Mouse (Mus musculus) heart, adult 2 months (tissue): ENCODE measurements around the gene 9930111J21Rik2. TPM values are rescaled to one million over a fixed set of nuclear protein-coding genes. Genes with fewer than 3 reads are reported as not detected.

Experiments used
- DNase-seq, 2 experiments: peaks; one replicate each; pipeline ENCODE4 v3.0.0; 2021
- H3K27ac ChIP-seq: fragments of 200-600 bp; 2 replicates; pipeline ENCODE4 v1.8.1; 2022
- H3K27me3 ChIP-seq: fragments of 200-500 bp; 2 replicates; pipeline ENCODE4 v1.6.1; 2012; ENCODE audit warnings: mild to moderate bottlenecking, low read length, inconsistent platforms, mixed read lengths; ENCODE audit not compliant: control insufficient read depth, insufficient read depth
- H3K36me3 ChIP-seq: fragments of 200-500 bp; 2 replicates; pipeline ENCODE4 v1.6.1; 2012; ENCODE audit warnings: low read length, inconsistent platforms; ENCODE audit not compliant: control insufficient read depth, insufficient read depth
- H3K4me1 ChIP-seq: fragments of 200-500 bp; 2 replicates; pipeline ENCODE4 v1.6.1; 2011; ENCODE audit warnings: low read length; ENCODE audit not compliant: control insufficient read depth, insufficient read depth
- H3K4me3 ChIP-seq: fragments of 200-600 bp; 2 replicates; pipeline ENCODE4 v1.8.1; 2022
- H3K79me2 ChIP-seq: fragments of 200-500 bp; replicated peaks from 2 replicates; pipeline ENCODE4 v1.6.1; 2012; ENCODE audit warnings: mild to moderate bottlenecking, inconsistent platforms, low read length, moderate library complexity, mixed read lengths; ENCODE audit not compliant: control insufficient read depth, insufficient read depth
- H3K9ac ChIP-seq: fragments of 200-500 bp; 2 replicates; pipeline ENCODE4 v1.6.1; 2012; ENCODE audit warnings: low read depth, mild to moderate bottlenecking, control low read depth, inconsistent platforms, low read length, mixed read lengths
- CTCF ChIP-seq: fragments of 200-600 bp; IDR thresholded peaks from 2 replicates; pipeline ENCODE4 v1.8.1; 2022; ENCODE audit warnings: antibody characterized with exemption, mild to moderate bottlenecking, moderate library complexity
- EP300 ChIP-seq: fragments of 200-500 bp; IDR thresholded peaks from 2 replicates; pipeline ENCODE4 v1.6.1; 2011; ENCODE audit warnings: low read depth, low read length, control low read depth; ENCODE audit not compliant: insufficient read depth
- POLR2A ChIP-seq: fragments of 200-500 bp; IDR thresholded peaks from 2 replicates; pipeline ENCODE4 v1.6.1; 2011; ENCODE audit warnings: mild to moderate bottlenecking, low read depth, low read length, control low read depth; ENCODE audit not compliant: insufficient read depth
- WGBS: fragments of 180-500 bp; shearing (Covaris S2); methylation state at CpG from one replicate; pipeline ENCODE4 v1.1.7; 2018; 5-methylcytosine and 5-hydroxymethylcytosine counted together
- intact Hi-C: fragments of 180-260 bp; cut with DNase I; formaldehyde crosslinking; loops from one replicate; pipeline ENCODE4 v1.15.1; 2025
- polyA plus RNA-seq: library from polyadenylated mRNA; depleted of rRNA; stranded (reverse); fragments of >200 nt; gene quantifications from 2 replicates; pipeline ENCODE4 v1.2.3, GENCODE M21; 2012
- total RNA-seq, 2 experiments: library from RNA; stranded (reverse); gene quantifications; 2 replicates each; pipeline ENCODE4 v1.2.3; 2021

9930111J21Rik2 gene
- total and polyA plus RNA-seq, 3 experiments = 1.9 to 7.1 (median 5.5) TPM

GRCm38 (mm10) chr11:49092053-49092586 lies 41.1 kb upstream of the 9930111J21Rik2 start:
- Histone ChIP-seq H3K4me1 (peaks cover 2% of the 10 kb centered on the region), H3K9ac (no peak overlapping the region), H3K4me3 (no peak overlapping the region), H3K27ac (no peak overlapping the region), H3K79me2 (no peaks in the 10 kb centered on the region), H3K36me3 (no peaks in the 10 kb centered on the region; the same call in 1 of the 2 replicates), H3K27me3 (no peaks in the 10 kb centered on the region)
- no peak for DNase-seq
- TF ChIP-seq EP300 (no peak), POLR2A (no peak), CTCF (no peak)
- 100% methylated on average over 1 of the region's 1 CpGs for WGBS
- intact Hi-C loops = no loop called here

- 54% methylated on average over 4 of the region's 4 CpGs for WGBS
- DNase-seq = no peak
- no peaks in the 10 kb centered on the region for H3K79me2 ChIP-seq
- H3K4me3 ChIP-seq = no peak overlapping the region
- no peak overlapping the region for H3K27ac ChIP-seq
- H3K27me3 ChIP-seq = no peaks in the 10 kb centered on the region
- TF ChIP-seq POLR2A = no peak
- no peak for TF ChIP-seq CTCF
- TF ChIP-seq EP300 = no peak
- no peaks in the 10 kb centered on the region; the same call in 1 of the 2 replicates for H3K36me3 ChIP-seq
- H3K9ac ChIP-seq = no peak overlapping the region
- peaks cover 6% of the 10 kb centered on the region for H3K4me1 ChIP-seq
- intact Hi-C loops = no loop called here
Observed at GRCm38 (mm10) chr11:49091171-49091570, 40.1 kb upstream of the 9930111J21Rik2 start.

- TF ChIP-seq CTCF = no peak
- TF ChIP-seq EP300 = no peak
- no peak for TF ChIP-seq POLR2A
Observed at GRCm38 (mm10) chr11:49090551-49090950, 39.5 kb upstream of the 9930111J21Rik2 start.

DNA sequence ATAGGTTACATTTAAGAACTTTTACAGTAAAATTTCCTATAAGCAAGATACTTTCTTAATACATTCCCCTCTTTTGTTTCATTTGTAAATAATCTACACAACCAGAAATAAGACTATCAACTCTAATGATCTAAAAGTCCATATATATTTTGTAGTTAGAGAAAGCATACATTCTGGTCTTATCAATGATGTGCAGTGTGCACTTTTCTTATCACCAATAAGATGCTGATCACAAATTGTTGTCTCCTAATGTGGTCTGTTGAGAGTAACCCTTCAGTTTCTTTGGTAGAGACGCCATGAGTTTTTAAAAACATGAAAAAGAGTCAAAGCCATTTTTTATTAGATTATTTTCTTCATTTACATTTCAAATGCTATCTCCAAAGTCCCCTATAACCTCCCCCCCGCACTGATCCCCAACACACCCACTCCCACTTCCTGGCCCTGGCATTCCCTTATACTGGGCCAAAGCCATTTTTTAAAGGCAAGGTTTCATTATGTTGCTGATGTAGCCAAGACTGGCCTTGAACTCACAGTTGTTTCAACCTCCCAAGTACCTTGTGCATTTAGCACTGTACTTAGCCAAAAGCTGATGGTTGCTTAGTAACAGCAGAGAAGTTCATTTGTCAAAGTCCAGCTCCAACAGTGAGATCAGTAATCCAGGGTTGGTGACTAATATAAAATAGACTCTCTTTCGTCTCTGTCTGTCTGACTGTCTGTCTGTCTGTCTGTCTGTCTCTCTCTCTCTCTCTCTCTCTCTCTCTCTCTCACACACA lies 38.9 kb upstream of the 9930111J21Rik2 start:
- Histone ChIP-seq H3K27ac (no peak overlapping the region), H3K27me3 (no peaks in the 10 kb centered on the region), H3K79me2 (no peaks in the 10 kb centered on the region), H3K4me1 (peaks cover 8% of the 10 kb centered on the region), H3K36me3 (no peaks in the 10 kb centered on the region; the same call in 1 of the 2 replicates), H3K9ac (no peak overlapping the region), H3K4me3 (no peak overlapping the region)
- WGBS = 78% methylated on average over 3 of the region's 3 CpGs
- intact Hi-C loops = loop anchor here (5.0 kb wide), 1 partner anchor 218 kb away; the partner anchor contains the start of gene Irgm1
- TF ChIP-seq CTCF (no peak), POLR2A (no peak), EP300 (no peak)
- DNase-seq = no peak

More at GRCm38 (mm10) chr11:49090551-49090950, 39.5 kb upstream of the 9930111J21Rik2 start:
- Histone ChIP-seq H3K27ac (no peak overlapping the region), H3K27me3 (no peaks in the 10 kb centered on the region), H3K36me3 (no peaks in the 10 kb centered on the region; the same call in 1 of the 2 replicates), H3K79me2 (no peaks in the 10 kb centered on the region), H3K9ac (no peak overlapping the region), H3K4me3 (no peak overlapping the region), H3K4me1 (peaks cover 6% of the 10 kb centered on the region)
- DNase-seq = no peak
- intact Hi-C loops = no loop called here
- WGBS = 78% methylated on average over 5 of the region's 5 CpGs

DNA sequence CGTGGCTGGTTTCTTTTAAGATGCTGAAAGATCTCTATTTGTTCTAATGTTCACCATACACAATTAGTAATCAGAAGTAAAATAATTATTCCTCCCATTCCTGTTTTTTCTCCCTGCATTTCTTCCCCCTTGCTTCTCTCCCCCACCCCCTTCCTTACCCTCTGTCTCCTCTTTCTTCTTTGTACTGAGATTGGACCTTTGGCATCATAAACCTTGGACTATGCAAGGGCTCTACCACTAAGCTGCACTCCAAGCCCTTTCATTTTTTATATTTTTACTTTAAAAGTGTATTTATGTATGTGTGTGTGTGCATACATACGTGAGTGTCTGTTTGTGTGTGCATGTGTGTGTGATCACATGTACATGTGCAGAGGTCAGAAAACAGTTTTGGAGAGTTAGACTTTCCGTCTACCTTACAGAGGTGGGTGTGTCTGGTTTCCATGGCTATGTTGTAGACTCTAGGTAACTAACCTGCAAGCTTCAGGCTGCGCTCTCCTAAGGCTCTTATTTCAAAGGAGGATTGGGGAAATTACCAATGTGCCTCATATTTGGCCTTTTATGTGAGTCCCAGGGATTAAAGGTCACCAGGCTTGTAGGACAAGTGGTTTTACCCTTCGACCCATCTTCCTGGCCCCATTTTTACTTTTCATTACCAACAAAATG lies 38.1 kb upstream of the 9930111J21Rik2 start:
- intact Hi-C loops = loop anchor here (5.0 kb wide), 1 partner anchor 217 kb away; the partner anchor contains the start of gene Irgm1
- no peak for DNase-seq
- no peaks in the 10 kb centered on the region for H3K27me3 ChIP-seq
- TF ChIP-seq CTCF (no peak), POLR2A (no peak), EP300 (no peak)
- peaks cover 11% of the 10 kb centered on the region for H3K4me1 ChIP-seq
- no peak overlapping the region for H3K9ac ChIP-seq
- H3K4me3 ChIP-seq = no peak overlapping the region
- no peak overlapping the region for H3K27ac ChIP-seq
- 93% methylated on average over 5 of the region's 5 CpGs for WGBS
- no peaks in the 10 kb centered on the region for H3K79me2 ChIP-seq
- no peaks in the 10 kb centered on the region; the same call in 1 of the 2 replicates for H3K36me3 ChIP-seq
